In genomic region chr8:84913960-84914359, GRCm38 (mm10) we compare ENCODE assay signal across 8 mouse cellular contexts. TPM values are rescaled to one million over a fixed set of nuclear protein-coding genes. Genes with fewer than 3 reads are reported as not detected.
DNase-seq lines count a peak whose midpoint lies in the region; ATAC-seq and TF ChIP-seq lines count a peak whose summit lies in the region.

No protein-coding gene starts in this region.

- H3K27me3 ChIP-seq in forebrain, embryonic 14.5 days (replicated peaks; ENCODE audit: control insufficient read depth, insufficient read depth, low read length): peaks cover 13% of the 10 kb centered on the region
- peaks cover 14% of the 10 kb centered on the region for H3K27me3 ChIP-seq in lung, postnatal 0 days (replicated peaks; ENCODE audit: insufficient read depth, low read length)

- peaks cover 82% of the 10 kb centered on the region for H3K36me3 ChIP-seq in forebrain, embryonic 14.5 days (ENCODE audit: control insufficient read depth, insufficient read depth, low read length)
- H3K36me3 ChIP-seq in lung, postnatal 0 days (ENCODE audit: insufficient read depth, low read length): no peaks in the 10 kb centered on the region

- no peak overlapping the region for H3K27ac ChIP-seq in forebrain, embryonic 14.5 days (ENCODE audit: low read depth, low read length)
- H3K27ac ChIP-seq in lung, postnatal 0 days (ENCODE audit: low read length): no peak overlapping the region

- TF ChIP-seq CTCF in lung, postnatal 0 days (IDR thresholded peaks at IDR 0.05): peak; percentile 57

- H3K4me2 ChIP-seq in forebrain, embryonic 14.5 days (ENCODE audit: low read length): no peak overlapping the region
- peak overlapping the region; percentile 53; the same call in 1 of the 2 replicates for H3K4me2 ChIP-seq in lung, postnatal 0 days (replicated peaks; ENCODE audit: low read depth, low read length)

- DNase-seq in kidney, adult 18-20 months: peak; percentile 38
- no peak for DNase-seq in kidney, postnatal 14 days
- DNase-seq in R1 (ENCODE audit: low read depth, low spot score): peak; percentile 97
- DNase-seq in forebrain, embryonic 14.5 days (ENCODE audit: low spot score): peak; percentile 54
- DNase-seq in lung, postnatal 0 days (ENCODE audit: low spot score): peak; percentile 54
- DNase-seq in thymus, postnatal 36 days: peak; percentile 36 to 49
- no peak for DNase-seq in ovary, postnatal 36 days (ENCODE audit: low spot score)
- no peak for DNase-seq in gastrocnemius, postnatal 10 days

- TF ChIP-seq EP300 in lung, postnatal 0 days (IDR thresholded peaks at IDR 0.05): no peak

- peaks cover 12% of the 10 kb centered on the region for H3K4me1 ChIP-seq in forebrain, embryonic 14.5 days (ENCODE audit: control insufficient read depth, insufficient read depth, low read length)
- H3K4me1 ChIP-seq in lung, postnatal 0 days (ENCODE audit: insufficient read depth, low read depth, low read length): no peaks in the 10 kb centered on the region; the same call in 1 of the 2 replicates

- no peak overlapping the region for H3K4me3 ChIP-seq in forebrain, embryonic 14.5 days (ENCODE audit: low read depth, low read length)
- H3K4me3 ChIP-seq in lung, postnatal 0 days (ENCODE audit: low read depth, low read length): no peak overlapping the region

- ATAC-seq in forebrain, embryonic 14.5 days: no peak
- no peak for ATAC-seq in lung, postnatal 0 days

- WGBS in forebrain, embryonic 14.5 days: 25% methylated on average over 4 of the region's 4 CpGs
- WGBS in lung, postnatal 0 days: 29% methylated on average over 4 of the region's 4 CpGs

- no peak overlapping the region for H3K9ac ChIP-seq in forebrain, embryonic 14.5 days (ENCODE audit: low read length)
- no peak overlapping the region for H3K9ac ChIP-seq in lung, postnatal 0 days (replicated peaks; ENCODE audit: low read depth)

- H3K9me3 ChIP-seq in forebrain, embryonic 14.5 days (replicated peaks; ENCODE audit: control insufficient read depth, low read length): 0 out of 2 replicates have a peak, but pooled peaks cover 4% of the 10 kb centered on the region
- H3K9me3 ChIP-seq in lung, postnatal 0 days (ENCODE audit: low read length): no peaks in the 10 kb centered on the region

RNA-seq across cellular contexts. Expression of gene Dnase2a, which starts 5.6 kb away (rescaled TPM):
- polyA plus RNA-seq in forebrain, embryonic 14.5 days (2014; fragmentation: Nextera tagmentation; extraction: Ambion mirVana): 4.8 and 5.5 TPM in 2 replicates
- 24.0 and 29.1 TPM in 2 replicates for polyA plus RNA-seq in lung, postnatal 0 days (2015; fragmentation: Nextera tagmentation; extraction: Ambion mirVana)
- total RNA-seq in gastrocnemius, postnatal 10 days (2021): 1 to 10 TPM; 5.7 to 6.2 TPM

RNA-seq across cellular contexts. Expression of gene Klf1, which starts 12.2 kb away (rescaled TPM):
- 0.74 and 0.99 TPM in 2 replicates for polyA plus RNA-seq in forebrain, embryonic 14.5 days (2014; fragmentation: Nextera tagmentation; extraction: Ambion mirVana)
- 0.69 and 1.1 TPM in 2 replicates for polyA plus RNA-seq in lung, postnatal 0 days (2015; fragmentation: Nextera tagmentation; extraction: Ambion mirVana)
- total RNA-seq in gastrocnemius, postnatal 10 days (2021): under 1 TPM in 1 of 2 experiments, not detected in 1; 0.84 TPM

RNA-seq across cellular contexts. Expression of gene Gcdh, which starts 20.2 kb away (rescaled TPM):
- polyA plus RNA-seq in forebrain, embryonic 14.5 days (2014; fragmentation: Nextera tagmentation; extraction: Ambion mirVana): 27.1 and 30.0 TPM in 2 replicates
- 16.2 and 21.1 TPM in 2 replicates for polyA plus RNA-seq in lung, postnatal 0 days (2015; fragmentation: Nextera tagmentation; extraction: Ambion mirVana)
- total RNA-seq in gastrocnemius, postnatal 10 days (2021): 10 to 100 TPM; 21.1 to 24.1 TPM

RNA-seq across cellular contexts. Expression of gene Mast1, which starts 23.2 kb away (rescaled TPM):
- polyA plus RNA-seq in forebrain, embryonic 14.5 days (2014; fragmentation: Nextera tagmentation; extraction: Ambion mirVana): 24.5 and 40.2 TPM in 2 replicates
- polyA plus RNA-seq in lung, postnatal 0 days (2015; fragmentation: Nextera tagmentation; extraction: Ambion mirVana): 0.32 and 0.33 TPM in 2 replicates
- under 1 TPM; 0.20 to 0.45 TPM for total RNA-seq in gastrocnemius, postnatal 10 days (2021)

RNA-seq across cellular contexts. Expression of gene Rtbdn, which starts 32.8 kb away (rescaled TPM):
- 0.47 and 0.73 TPM in 2 replicates for polyA plus RNA-seq in forebrain, embryonic 14.5 days (2014; fragmentation: Nextera tagmentation; extraction: Ambion mirVana)
- not detected in 2 replicates for polyA plus RNA-seq in lung, postnatal 0 days (2015; fragmentation: Nextera tagmentation; extraction: Ambion mirVana)
- not detected for total RNA-seq in gastrocnemius, postnatal 10 days (2021)

Comparison
In these comparisons a context has a peak if more than half of its experiments do, and no peak if none do; other contexts are left out.
1. DNase-seq: peak in kidney, adult 18-20 months (single experiment), R1 (single experiment), forebrain, embryonic 14.5 days (single experiment), lung, postnatal 0 days (single experiment) and thymus, postnatal 36 days (2 of 2); none in kidney, postnatal 14 days (single experiment), ovary, postnatal 36 days (single experiment) and gastrocnemius, postnatal 10 days (single experiment).